8 mouse cellular contexts compared by ENCODE assay signal in genomic region chr6:17842759-17843158, GRCm38 (mm10).
DNase-seq lines count a peak whose midpoint lies in the region; ATAC-seq lines count a peak whose summit lies in the region.

No protein-coding gene starts in this region.

- peak; percentile 48 to 74 for DNase-seq in heart, postnatal 10 days
- DNase-seq in heart, postnatal 25 days (ENCODE audit: low spot score), result no peak
- DNase-seq in urinary bladder, postnatal 25 days (ENCODE audit: low spot score), result peak; percentile 39
- no peak for DNase-seq in urinary bladder, postnatal 4 days (ENCODE audit: low spot score in 2 of 2)
- peak; percentile 68 to 77 for DNase-seq in cerebellum, postnatal 10 days
- DNase-seq in kidney, postnatal 10 days, result peak; percentile 62
- DNase-seq in naive thymus-derived CD4-positive, alpha-beta T cell, adult 2 months (ENCODE audit: low read depth), result peak; percentile 58

- no peaks in the 10 kb centered on the region for H3K27me3 ChIP-seq in intestine, embryonic 16.5 days (replicated peaks; ENCODE audit: control insufficient read depth, insufficient read depth, low read length)

- no peak for ATAC-seq in intestine, embryonic 16.5 days

- intact Hi-C loops in heart, postnatal 10 days (cut with DNase I), result loop anchor here (2.0 to 5.0 kb wide), 2 partner anchors 168 to 235 kb away; no protein-coding TSS in a partner anchor
- intact Hi-C loops in heart, postnatal 25 days (cut with DNase I), result no loop called here

- H3K36me3 ChIP-seq in intestine, embryonic 16.5 days (ENCODE audit: control insufficient read depth, insufficient read depth, low read length), result no peaks in the 10 kb centered on the region

- no peaks in the 10 kb centered on the region for H3K9me3 ChIP-seq in intestine, embryonic 16.5 days (ENCODE audit: control insufficient read depth, low read length)

- H3K4me1 ChIP-seq in intestine, embryonic 16.5 days (ENCODE audit: control insufficient read depth, insufficient read depth, low read length), result no peaks in the 10 kb centered on the region

- no peak overlapping the region for H3K9ac ChIP-seq in intestine, embryonic 16.5 days (ENCODE audit: low read depth, low read length)

- H3K4me2 ChIP-seq in intestine, embryonic 16.5 days (ENCODE audit: low read depth, low read length), result no peak overlapping the region

- no peak overlapping the region for H3K4me3 ChIP-seq in intestine, embryonic 16.5 days (ENCODE audit: low read length)

- WGBS in intestine, embryonic 16.5 days, result 36% methylated on average over 3 of the region's 3 CpGs

- H3K27ac ChIP-seq in intestine, embryonic 16.5 days (ENCODE audit: low read length), result no peak overlapping the region

Comparison
In these comparisons a context has a peak if more than half of its experiments do, and no peak if none do; other contexts are left out.
1. DNase-seq: peak in heart, postnatal 10 days (2 of 2), urinary bladder, postnatal 25 days (single experiment), cerebellum, postnatal 10 days (2 of 2), kidney, postnatal 10 days (single experiment) and naive thymus-derived CD4-positive, alpha-beta T cell, adult 2 months (single experiment); none in heart, postnatal 25 days (single experiment) and urinary bladder, postnatal 4 days (0 of 2).